Mouse (Mus musculus): ENCODE results near the gene S100a16.

S100a16 gene

GRCm38 (mm10) chr3:90586016-90586643, 49.1 kb downstream of the S100a16 start:
- no peak for DNase-seq (ENCODE audit: low read depth, low spot score)

GRCm38 (mm10) chr3:90586906-90587305, 49.9 kb downstream of the S100a16 start:
- DNase-seq (ENCODE audit: low read depth, low spot score) = peak; percentile 82

GRCm38 (mm10) chr3:90587361-90588101, 50.5 kb downstream of the S100a16 start:
- DNase-seq (ENCODE audit: low read depth, low spot score) = peak; percentile 95

- no peak for DNase-seq (ENCODE audit: low read depth, low spot score)
These were observed 52.3 kb downstream of the S100a16 start for GRCm38 (mm10) chr3:90589390-90589789.

- DNase-seq (ENCODE audit: low read depth, low spot score) = no peak
These were observed 52.9 kb downstream of the S100a16 start, which contains the start of gene S100a2 for GRCm38 (mm10) chr3:90589947-90590346. Gene S100a2 (plus strand): TSS chr3:90590247.

Measured in brain, adult 2 months (tissue).